Mouse (Mus musculus): Measurements from ENCODE around the gene Pram1.

Pram1 gene

GRCm38 (mm10) chr17:33669681-33670080 lies 31.8 kb downstream of the Pram1 start:
- no peak for DNase-seq (ENCODE audit: low spot score)

DNA sequence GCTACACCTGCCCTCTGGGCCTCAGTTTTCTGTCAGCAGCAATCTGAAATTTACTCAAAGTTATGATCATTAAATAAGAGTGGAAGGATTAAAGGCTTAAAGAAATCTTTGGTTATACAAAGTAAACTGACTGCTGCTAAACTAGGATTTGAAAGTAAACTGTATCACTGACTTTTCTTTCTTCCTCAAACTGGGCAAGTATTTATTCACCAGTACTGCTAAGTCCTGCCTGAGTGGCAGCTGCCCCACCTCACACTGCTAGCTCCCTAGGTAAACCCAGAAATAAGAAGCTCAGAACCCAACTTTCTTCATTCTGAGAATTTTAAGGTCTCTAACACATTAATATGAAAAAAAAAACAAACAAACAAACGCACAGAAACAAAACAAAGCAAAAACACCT lies 36.0 kb downstream of the Pram1 start:
- no peak for DNase-seq (ENCODE audit: low spot score)

DNA sequence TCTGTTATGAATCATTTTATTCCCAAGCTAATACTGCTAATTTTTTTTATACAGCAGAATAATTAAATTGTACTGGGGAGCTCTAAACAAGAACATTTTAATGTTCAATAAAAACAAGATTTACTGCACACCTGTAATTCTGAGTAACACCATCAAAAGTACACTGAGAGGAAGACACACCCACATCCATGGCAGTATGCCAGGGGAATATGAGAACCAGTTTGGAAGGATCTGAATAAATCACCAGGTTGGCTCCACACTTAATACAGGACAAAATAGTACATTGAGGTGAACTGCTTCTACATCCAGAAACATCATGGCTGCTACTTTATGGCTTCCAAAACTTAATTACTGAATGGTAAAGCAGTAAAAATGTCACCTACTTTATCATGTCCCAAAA lies 37.6 kb downstream of the Pram1 start:
- no peak for DNase-seq (ENCODE audit: low spot score)

DNA sequence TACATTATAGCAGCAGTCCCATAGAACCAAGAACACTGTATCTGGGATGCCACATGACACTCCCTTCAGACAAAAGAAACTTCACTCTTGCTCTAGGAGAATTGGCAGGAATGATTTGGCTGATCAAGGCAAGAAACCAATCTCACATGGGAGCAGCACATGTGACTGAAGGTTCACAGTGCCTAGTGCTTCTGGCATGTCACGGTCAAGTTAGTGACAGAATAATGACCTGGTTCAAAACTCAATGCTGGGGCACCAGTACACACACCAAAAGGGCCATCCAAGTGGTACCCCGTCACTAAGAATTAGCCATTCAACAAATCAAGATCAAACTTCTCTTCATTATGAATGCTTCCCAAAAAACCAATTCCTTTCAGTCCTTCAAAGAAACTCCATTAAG lies 38.2 kb downstream of the Pram1 start:
- DNase-seq (ENCODE audit: low spot score): no peak

DNA sequence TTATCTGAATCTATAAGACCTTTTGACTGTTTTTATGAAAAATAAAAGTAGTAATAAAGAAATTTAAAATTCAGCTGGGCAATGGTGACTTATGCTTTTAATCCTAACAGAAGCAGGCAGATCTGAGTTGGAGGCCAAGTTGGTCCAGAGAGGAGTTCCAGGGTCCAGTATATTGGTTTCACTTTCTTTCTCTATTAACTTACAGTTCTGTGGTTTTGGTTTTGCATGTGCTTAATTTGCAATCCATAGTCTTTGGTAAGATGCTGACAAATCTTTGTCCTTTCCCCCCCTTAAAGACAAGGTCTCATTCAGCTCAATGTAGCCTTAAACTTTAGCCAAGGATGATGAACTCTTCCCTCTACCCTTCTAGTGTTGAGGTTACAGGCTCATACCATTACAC lies 40.9 kb downstream of the Pram1 start:
- no peak for DNase-seq (ENCODE audit: low spot score)

DNA sequence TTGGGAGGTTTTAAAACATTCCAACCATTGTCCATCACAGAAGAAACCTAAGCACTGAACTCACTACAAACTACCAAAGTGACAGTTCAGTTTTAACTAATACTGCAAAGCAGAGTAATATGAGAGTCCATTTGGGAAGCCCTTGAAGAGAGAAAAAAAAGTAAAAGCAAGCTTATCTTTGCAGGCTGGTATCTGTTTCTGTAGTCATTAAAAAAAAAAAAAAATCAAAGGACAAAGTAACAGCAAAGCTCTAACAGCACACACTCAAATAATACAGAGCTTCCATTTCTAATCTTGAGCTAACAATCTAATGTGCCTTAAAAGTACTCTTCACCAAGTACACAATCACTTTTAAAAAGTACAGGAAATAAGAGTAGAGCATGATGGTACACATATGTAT lies 43.9 kb downstream of the Pram1 start:
- DNase-seq (ENCODE audit: low spot score): no peak

DNA sequence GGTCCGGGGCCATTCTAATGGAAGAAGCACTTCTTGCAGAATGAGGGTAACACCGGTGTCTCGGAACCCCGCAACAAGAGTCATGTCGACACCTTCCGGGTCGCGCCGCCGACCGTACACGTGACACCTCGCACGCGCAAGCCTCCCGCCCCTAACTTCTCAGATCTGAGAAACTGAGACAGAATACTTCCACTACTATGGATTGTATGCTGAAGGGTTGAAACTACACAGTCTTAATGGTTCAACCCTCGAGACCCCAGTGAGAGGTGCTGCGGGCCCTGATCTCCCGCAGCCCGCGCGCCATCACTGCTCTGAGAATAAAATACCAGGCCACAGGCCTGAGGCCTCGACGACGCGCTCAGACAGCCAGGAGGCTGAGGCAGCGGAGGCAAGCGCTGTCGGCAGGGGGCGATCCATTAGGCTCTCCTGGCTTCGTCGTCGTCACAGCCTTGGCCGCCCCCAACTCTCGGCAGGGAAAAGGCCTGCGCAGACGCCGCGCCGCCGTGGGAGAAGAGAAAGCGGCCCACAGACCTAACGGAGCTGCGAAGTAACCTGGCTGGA lies 46.9 kb downstream of the Pram1 start:
- DNase-seq (ENCODE audit: low spot score): peak; percentile 77

DNA sequence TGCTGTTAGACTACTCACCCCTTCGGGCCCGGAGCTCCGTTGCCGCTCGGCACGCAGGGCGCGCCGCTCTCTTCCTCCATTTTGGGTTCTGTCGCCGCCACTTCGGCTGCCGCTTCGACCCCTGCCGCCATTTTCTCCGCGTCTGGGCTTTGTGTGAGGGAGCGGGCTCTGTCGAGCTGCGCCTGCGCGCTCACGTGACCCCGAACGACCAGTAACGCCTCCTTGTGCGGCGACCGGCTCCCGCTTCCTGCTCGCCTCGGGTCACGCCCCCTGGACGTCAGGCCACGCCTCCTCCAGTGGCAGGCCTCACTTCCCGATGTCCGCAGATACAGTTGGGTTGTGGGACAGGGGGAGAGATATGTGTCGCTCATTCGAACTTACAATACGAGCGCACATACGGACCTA lies 47.4 kb downstream of the Pram1 start:
- DNase-seq (ENCODE audit: low spot score): peak; percentile 96

DNA sequence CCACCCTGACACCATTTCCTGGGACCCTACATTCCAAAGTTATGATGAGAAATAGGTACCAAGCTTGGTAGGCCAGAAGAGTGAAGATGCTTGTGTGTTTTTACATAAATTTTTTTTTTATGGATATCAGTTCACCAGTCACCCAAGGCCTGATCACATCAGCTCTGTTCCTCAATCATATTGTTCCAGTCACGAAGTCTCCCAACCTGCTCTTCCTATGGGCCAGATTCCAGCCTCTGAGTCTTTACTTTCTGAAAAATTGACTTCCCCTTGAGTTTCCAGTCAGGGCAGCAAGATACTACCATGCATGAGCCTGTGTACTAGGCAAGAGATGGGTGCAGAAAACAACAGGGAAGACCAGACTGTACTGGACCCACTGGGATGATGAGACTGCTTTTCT lies 48.9 kb downstream of the Pram1 start, which contains the start of gene Hnrnpm:
Gene Hnrnpm (minus strand): TSS at position 101 of the 400 bp plus-strand sequence.
- DNase-seq (ENCODE audit: low spot score): no peak
